Mouse (Mus musculus) heart, embryonic 12.5 days (tissue): ENCODE results near the gene Lyg2. TPM values are rescaled to one million over a fixed set of nuclear protein-coding genes. Genes with fewer than 3 reads are reported as not detected.

Experiments used
- ATAC-seq: fragments of 200-750 bp; cut with Nextera tagmentation; 2 replicates; pipeline ENCODE4 v1.8.0; 2017; ENCODE audit warnings: moderate TSS enrichment, moderate library complexity; ENCODE audit not compliant: insufficient number of reproducible peaks, low FRiP score
- H3K27ac ChIP-seq: fragments of 300-500 bp; sonication (generic); 2 replicates; pipeline ENCODE4 v1.5.1; 2016; ENCODE audit warnings: mild to moderate bottlenecking, moderate library complexity; ENCODE audit not compliant: poor library complexity, severe bottlenecking
- H3K27me3 ChIP-seq: fragments of 300-500 bp; sonication (generic); replicated peaks from 2 replicates; pipeline ENCODE4 v1.6.1; 2016; ENCODE audit warnings: mild to moderate bottlenecking, moderate library complexity
- H3K36me3 ChIP-seq: fragments of 300-500 bp; sonication (generic); 2 replicates; pipeline ENCODE4 v1.6.1; 2016; ENCODE audit warnings: mild to moderate bottlenecking, moderate library complexity
- H3K4me1 ChIP-seq: fragments of 300-500 bp; sonication (generic); replicated peaks from 2 replicates; pipeline ENCODE4 v1.6.1; 2016; ENCODE audit warnings: mild to moderate bottlenecking
- H3K4me2 ChIP-seq: fragments of 300-500 bp; sonication (generic); 2 replicates; pipeline ENCODE4 v1.6.1; 2016; ENCODE audit warnings: mild to moderate bottlenecking, moderate library complexity
- H3K4me3 ChIP-seq: fragments of 300-500 bp; sonication (generic); 2 replicates; pipeline ENCODE4 v1.5.1; 2016; ENCODE audit warnings: mild to moderate bottlenecking
- H3K9ac ChIP-seq: fragments of 300-500 bp; sonication (generic); 2 replicates; pipeline ENCODE4 v1.6.1; 2016; ENCODE audit warnings: mild to moderate bottlenecking, moderate library complexity
- H3K9me3 ChIP-seq: fragments of 300-500 bp; sonication (generic); replicated peaks from 2 replicates; pipeline ENCODE4 v1.6.1; 2016; ENCODE audit warnings: mild to moderate bottlenecking, moderate library complexity
- WGBS: fragments of 180-500 bp; shearing (Covaris S2); methylation state at CpG from one replicate; pipeline ENCODE4 v1.1.7; 2016; 5-methylcytosine and 5-hydroxymethylcytosine counted together
- polyA plus RNA-seq: library from polyadenylated mRNA; unstranded; fragments of >200 nt; fragmentation: Nextera tagmentation; extraction: Ambion mirVana; gene quantifications from 2 replicates; pipeline ENCODE4 v1.2.1, GENCODE M21; 2016

Gene Lyg2
- polyA plus RNA-seq, 1 experiment from 2014 or later = not detected

DNA sequence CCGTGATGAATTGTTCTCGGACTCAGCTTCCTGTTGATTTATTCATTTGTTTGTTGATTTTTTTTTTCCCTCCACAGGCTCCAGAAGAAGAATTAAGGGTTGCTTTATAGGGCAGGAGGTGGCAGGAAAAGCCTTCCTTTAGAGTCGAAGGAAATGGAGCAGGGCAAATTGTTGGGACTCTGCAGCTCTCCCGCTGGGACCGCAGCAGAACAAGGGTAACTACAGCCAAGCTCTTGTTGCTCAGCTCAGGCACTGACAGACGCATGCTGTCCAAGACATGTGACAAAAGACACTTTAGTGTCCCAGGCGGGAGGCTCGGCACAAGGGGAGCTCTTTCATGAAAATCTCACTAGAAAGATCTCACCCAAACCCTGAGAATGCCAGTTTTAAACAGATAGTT is 6.2 kb upstream of the Lyg2 start:
- ATAC-seq = no peak
- H3K9me3 ChIP-seq = no peaks in the 10 kb centered on the region
- no peak overlapping the region for H3K4me3 ChIP-seq
- H3K27ac ChIP-seq = no peak overlapping the region
- H3K36me3 ChIP-seq = no peaks in the 10 kb centered on the region
- H3K4me1 ChIP-seq = peaks cover 10% of the 10 kb centered on the region; the same call in 1 of the 2 replicates
- WGBS = 48% methylated on average over 8 of the region's 8 CpGs
- no peaks in the 10 kb centered on the region for H3K27me3 ChIP-seq
- no peak overlapping the region for H3K9ac ChIP-seq
- H3K4me2 ChIP-seq = no peak overlapping the region

DNA sequence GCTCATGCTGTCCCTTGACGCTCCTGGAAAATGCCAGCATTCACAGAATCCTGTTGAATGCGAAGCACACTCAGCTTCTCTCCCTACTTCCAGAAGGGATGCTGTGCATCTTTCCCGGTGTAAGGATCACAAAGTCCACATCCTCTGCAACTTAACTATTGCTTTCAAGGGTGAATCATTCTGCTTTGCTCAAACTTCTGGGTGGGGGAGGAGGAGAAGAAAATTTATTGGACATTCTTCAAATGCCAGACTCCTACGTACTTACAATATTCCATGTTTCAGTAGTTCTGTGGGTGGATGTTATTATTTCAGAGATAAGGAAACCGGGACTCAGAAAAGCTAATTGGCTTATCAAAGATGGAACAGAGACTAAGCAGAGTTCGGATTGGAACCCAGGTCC is 1.8 kb upstream of the Lyg2 start:
- Histone ChIP-seq H3K27ac (no peak overlapping the region), H3K9ac (no peak overlapping the region), H3K4me1 (peaks cover 10% of the 10 kb centered on the region; the same call in 1 of the 2 replicates), H3K9me3 (no peaks in the 10 kb centered on the region), H3K27me3 (peaks cover 9% of the 10 kb centered on the region; the same call in 1 of the 2 replicates), H3K4me3 (no peak overlapping the region), H3K4me2 (peak overlapping the region; percentile 23; the same call in 1 of the 2 replicates), H3K36me3 (no peaks in the 10 kb centered on the region)
- WGBS = 43% methylated on average over 6 of the region's 6 CpGs
- ATAC-seq = no peak

DNA sequence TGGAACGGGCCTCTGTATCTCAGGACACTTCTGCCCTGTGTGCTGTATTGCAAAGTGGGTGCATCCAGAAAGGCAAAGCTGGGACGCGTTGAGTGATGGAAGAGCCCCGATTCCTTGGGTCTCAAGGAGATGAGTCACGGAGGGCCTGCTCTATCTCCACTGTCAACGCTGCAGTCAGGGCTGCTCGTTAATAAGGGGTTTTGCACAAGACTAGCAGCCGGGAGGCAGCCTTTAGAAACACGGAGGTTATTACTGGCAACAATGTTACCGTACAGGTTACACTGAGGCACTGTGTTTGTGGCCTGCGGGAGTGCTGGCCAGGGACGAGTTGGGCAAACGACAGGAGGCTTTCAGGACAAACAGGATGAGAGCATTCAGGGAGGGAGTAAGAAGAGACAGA is 1.4 kb upstream of the Lyg2 start:
- H3K27me3 ChIP-seq = peaks cover 9% of the 10 kb centered on the region; the same call in 1 of the 2 replicates
- H3K9ac ChIP-seq = no peak overlapping the region
- ATAC-seq = no peak
- H3K4me3 ChIP-seq = no peak overlapping the region
- peak overlapping the region; percentile 23; the same call in 1 of the 2 replicates for H3K4me2 ChIP-seq
- H3K4me1 ChIP-seq = peaks cover 10% of the 10 kb centered on the region; the same call in 1 of the 2 replicates
- WGBS = 29% methylated on average over 13 of the region's 13 CpGs
- no peaks in the 10 kb centered on the region for H3K36me3 ChIP-seq
- no peak overlapping the region for H3K27ac ChIP-seq
- no peaks in the 10 kb centered on the region for H3K9me3 ChIP-seq

DNA sequence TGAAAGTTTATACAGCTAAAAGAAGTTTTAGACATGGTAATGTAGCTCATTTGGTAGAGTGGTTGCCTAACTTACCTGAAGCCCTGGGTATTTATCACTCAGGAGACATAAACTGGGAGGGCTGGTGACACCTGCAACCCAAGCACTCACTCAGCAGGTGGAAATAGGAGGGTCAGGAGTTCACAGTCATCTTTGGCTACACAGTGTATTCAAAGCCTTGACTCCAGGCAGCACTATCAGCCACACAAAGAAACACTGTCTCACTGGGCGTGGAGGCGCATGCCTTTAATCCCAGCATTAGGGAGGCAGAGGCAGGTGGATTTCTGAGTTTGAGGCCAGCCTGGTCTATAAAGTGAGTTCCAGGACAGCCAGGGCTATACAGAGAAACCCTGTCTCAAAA is 3.5 kb downstream of the Lyg2 start:
- Histone ChIP-seq H3K36me3 (no peaks in the 10 kb centered on the region), H3K4me1 (peaks cover 3% of the 10 kb centered on the region; the same call in 1 of the 2 replicates), H3K9ac (no peak overlapping the region), H3K4me2 (no peak overlapping the region), H3K4me3 (no peak overlapping the region), H3K27ac (no peak overlapping the region), H3K27me3 (peaks cover 9% of the 10 kb centered on the region; the same call in 1 of the 2 replicates), H3K9me3 (no peaks in the 10 kb centered on the region)
- ATAC-seq = no peak
- 69% methylated on average over 2 of the region's 2 CpGs for WGBS

DNA sequence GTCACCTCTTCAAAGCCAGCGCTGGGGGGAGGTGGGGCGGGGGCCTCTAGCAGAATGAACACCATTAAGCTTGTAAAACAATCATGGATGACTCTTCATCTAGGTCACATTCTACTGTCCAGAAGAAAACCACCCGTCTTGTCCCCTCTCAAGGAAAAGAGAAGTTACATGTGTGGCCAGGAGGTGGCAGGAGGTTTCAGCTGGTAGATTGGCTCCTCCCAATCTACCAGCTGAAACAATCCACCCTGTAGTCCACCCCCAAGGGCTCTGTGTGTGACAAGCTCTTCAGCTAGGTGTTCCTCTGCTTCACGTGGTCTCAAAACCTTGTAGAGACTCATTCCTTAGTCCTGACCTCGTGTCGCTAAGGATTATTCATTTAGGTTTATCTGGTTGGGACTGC is 13.1 kb downstream of the Lyg2 start:
- no peaks in the 10 kb centered on the region for H3K9me3 ChIP-seq
- 0 out of 2 replicates have a peak, but pooled peaks have one; percentile 42 for ATAC-seq
- no peak overlapping the region for H3K4me2 ChIP-seq
- H3K27ac ChIP-seq = no peak overlapping the region
- peaks cover 9% of the 10 kb centered on the region for H3K4me1 ChIP-seq
- 32% methylated on average over 6 of the region's 6 CpGs for WGBS
- H3K27me3 ChIP-seq = no peaks in the 10 kb centered on the region
- H3K9ac ChIP-seq = no peak overlapping the region
- H3K4me3 ChIP-seq = no peak overlapping the region
- peaks cover 18% of the 10 kb centered on the region for H3K36me3 ChIP-seq

DNA sequence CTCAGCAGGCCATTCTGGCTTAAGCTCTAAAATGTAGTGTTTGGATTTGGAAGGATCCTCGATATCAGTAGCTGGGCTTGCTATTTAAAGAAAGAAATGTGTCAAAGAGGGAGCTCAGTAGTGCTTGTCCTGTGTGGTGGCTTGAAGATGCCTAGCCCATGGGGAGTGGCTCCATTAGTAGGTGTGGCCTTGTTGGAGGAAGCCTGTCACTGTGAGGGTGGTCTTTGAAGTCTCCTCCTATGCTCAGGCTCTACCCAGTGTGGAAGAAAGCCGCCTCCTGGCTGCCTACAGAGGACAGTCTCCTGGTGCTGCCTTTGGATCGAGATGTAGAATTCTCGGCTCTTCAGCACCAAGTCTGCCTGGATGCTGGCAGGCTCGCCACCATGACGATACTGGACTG is 16.0 kb downstream of the Lyg2 start:
- H3K4me2 ChIP-seq = peak overlapping the region; percentile 11; the same call in 1 of the 2 replicates
- H3K9me3 ChIP-seq = no peaks in the 10 kb centered on the region
- 39% methylated on average over 6 of the region's 6 CpGs for WGBS
- no peak overlapping the region for H3K9ac ChIP-seq
- H3K27me3 ChIP-seq = no peaks in the 10 kb centered on the region
- no peak for ATAC-seq
- H3K4me3 ChIP-seq = no peak overlapping the region
- H3K4me1 ChIP-seq = peaks cover 9% of the 10 kb centered on the region
- H3K36me3 ChIP-seq = peaks cover 44% of the 10 kb centered on the region
- H3K27ac ChIP-seq = 0 out of 2 replicates have a peak overlapping the region, but pooled peaks have one; percentile 41

DNA sequence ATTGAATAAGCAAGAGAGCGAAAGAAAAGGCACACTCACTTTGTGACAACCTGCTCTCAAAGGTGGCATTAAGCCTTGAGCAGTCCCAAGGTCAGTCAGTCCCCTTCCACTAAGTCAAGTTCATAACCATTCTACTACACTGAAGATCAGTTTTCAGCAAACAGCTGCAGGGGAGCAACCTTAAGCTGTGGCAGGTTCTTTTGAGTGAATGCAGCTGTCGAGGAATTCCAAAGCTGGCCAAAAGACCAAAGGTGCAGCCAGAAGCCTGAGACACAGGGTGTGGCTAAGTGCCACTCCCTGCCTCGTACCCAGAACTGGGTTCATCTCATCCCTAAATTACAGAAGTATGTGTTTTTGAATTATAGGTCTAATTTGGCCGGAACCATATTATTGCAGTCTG is 16.5 kb downstream of the Lyg2 start:
- Histone ChIP-seq H3K4me3 (no peak overlapping the region), H3K36me3 (peaks cover 47% of the 10 kb centered on the region), H3K4me2 (no peak overlapping the region), H3K9me3 (no peaks in the 10 kb centered on the region), H3K4me1 (peaks cover 9% of the 10 kb centered on the region), H3K27me3 (no peaks in the 10 kb centered on the region), H3K27ac (0 out of 2 replicates have a peak overlapping the region, but pooled peaks have one; percentile 41), H3K9ac (no peak overlapping the region)
- 72% methylated on average over 4 of the region's 4 CpGs for WGBS
- ATAC-seq = no peak

DNA sequence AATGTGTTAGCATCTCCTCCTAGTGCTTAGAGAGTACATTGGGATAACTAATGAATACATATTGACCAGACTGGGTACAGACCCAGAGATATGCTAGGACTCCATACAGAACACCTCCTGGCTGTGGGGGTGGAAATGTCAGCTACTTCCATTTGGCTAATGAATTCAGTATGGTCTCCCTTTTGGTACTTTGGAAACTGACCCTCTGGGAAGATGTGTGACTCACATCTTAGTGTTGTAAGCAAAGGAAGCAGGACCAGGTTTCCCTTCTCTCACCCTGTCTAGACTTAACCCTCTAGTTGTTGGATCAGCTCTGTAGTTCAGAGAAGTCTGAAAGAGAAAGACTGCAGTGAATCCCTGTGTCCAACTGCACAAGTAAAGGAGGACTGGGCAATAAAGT is 21.7 kb downstream of the Lyg2 start:
- no peak for ATAC-seq

DNA sequence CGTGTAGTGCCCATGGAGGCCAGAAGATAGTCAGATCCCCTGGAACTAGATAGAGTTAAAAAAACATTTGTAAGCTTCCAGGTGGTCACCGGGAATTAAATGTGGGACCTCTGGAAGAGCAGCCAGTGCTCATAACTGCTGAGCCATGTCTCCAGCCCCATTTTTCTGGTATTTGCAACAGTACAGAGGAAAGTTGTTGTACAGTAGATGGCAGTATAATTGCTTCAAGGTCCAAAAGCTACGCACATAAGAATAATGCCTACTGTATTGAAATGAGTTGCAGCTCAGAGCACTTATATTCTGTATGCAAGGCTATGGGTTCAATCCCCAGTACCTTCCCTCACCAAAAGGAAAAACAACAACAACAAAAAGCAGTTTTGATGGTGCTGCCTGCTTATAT is 24.9 kb downstream of the Lyg2 start:
- H3K4me1 ChIP-seq = peaks cover 15% of the 10 kb centered on the region
- no peaks in the 10 kb centered on the region for H3K9me3 ChIP-seq
- H3K4me2 ChIP-seq = peak overlapping the region; percentile 85
- ATAC-seq = no peak
- no peak overlapping the region for H3K27ac ChIP-seq
- peaks cover 24% of the 10 kb centered on the region for H3K36me3 ChIP-seq
- H3K9ac ChIP-seq = no peak overlapping the region
- WGBS = 65% methylated on average over 3 of the region's 3 CpGs
- no peaks in the 10 kb centered on the region for H3K27me3 ChIP-seq
- H3K4me3 ChIP-seq = peak overlapping the region; percentile 86; the same call in 1 of the 2 replicates

More for the DNA sequence above, 21.7 kb downstream of the Lyg2 start:
- no peaks in the 10 kb centered on the region for H3K9me3 ChIP-seq
- no peak overlapping the region for H3K4me2 ChIP-seq
- H3K36me3 ChIP-seq = peaks cover 54% of the 10 kb centered on the region
- no peak overlapping the region for H3K27ac ChIP-seq
- H3K4me1 ChIP-seq = peaks cover 8% of the 10 kb centered on the region
- no peak overlapping the region for H3K4me3 ChIP-seq
- H3K27me3 ChIP-seq = no peaks in the 10 kb centered on the region
- no peak overlapping the region for H3K9ac ChIP-seq

DNA sequence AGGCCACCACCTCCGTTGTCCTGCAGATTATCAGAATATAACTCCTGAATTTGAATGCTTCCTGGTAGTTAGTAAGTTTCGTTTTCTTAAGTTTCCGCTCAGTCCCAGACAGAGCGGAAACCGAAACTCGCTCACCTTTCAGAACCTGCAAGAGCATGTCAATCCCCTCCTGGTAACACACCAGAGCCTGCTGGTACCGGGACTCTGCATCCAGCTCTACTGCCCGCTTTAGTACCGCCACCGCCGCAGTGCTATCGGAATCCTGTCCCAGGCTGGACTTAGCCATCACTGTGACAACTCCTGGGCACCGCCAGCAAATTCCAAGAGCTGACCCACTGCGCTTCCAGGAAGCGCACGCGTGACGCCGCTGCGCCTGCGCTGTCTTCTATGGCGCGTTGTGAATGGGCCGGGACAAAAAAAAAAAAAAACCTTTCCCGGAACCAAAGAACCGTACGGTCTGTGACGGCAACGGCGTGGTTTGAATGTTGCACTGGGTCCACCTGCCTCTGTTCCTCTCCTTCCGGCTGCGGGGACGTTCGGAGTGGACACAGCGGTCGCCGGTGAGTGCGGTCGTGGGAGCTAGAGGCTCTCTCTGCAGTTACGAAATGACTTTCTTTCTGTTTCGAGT is 26.2 kb downstream of the Lyg2 start, which contains the start of the genes Mitd1 and Mrpl30:
TSS of gene Mitd1 (minus strand) at position 387 of the 628 bp plus-strand sequence.
TSS of gene Mrpl30 (plus strand) at position 453 of the 628 bp plus-strand sequence.
- no peaks in the 10 kb centered on the region for H3K27me3 ChIP-seq

DNA sequence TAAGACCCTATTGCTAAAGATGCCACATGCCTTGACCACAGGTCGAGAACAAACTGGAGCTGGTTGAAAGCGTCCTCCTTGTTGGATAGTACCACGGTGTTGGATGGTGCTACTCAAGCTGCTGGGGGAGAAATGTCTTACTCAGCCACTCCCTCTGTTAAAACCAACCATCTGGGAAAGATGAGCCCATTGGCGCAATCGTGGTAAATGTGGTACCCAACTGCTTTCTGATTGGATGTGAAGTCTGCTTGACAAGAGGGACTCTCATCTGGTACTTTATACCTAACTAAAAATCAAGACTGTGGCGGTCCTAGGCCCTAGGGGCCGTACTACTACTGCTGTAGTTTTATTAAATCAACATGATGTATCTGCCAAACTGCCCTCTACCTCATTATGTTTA is 27.1 kb downstream of the Lyg2 start:
- Histone ChIP-seq H3K4me3 (peak overlapping the region; percentile 86), H3K9ac (peak overlapping the region; percentile 78), H3K9me3 (no peaks in the 10 kb centered on the region), H3K36me3 (peaks cover 13% of the 10 kb centered on the region), H3K27ac (no peak overlapping the region), H3K4me1 (peaks cover 15% of the 10 kb centered on the region), H3K4me2 (peak overlapping the region; percentile 85), H3K27me3 (no peaks in the 10 kb centered on the region)
- WGBS = 81% methylated on average over 7 of the region's 7 CpGs
- no peak for ATAC-seq

More for the DNA sequence above, 26.2 kb downstream of the Lyg2 start, which contains the start of the genes Mitd1 and Mrpl30:
- ATAC-seq = peak; percentile 85
- no peaks in the 10 kb centered on the region for H3K9me3 ChIP-seq
- peak within 1 kb of the TSS; percentile 86 for H3K4me3 ChIP-seq
- H3K27ac ChIP-seq = peak within 1 kb of the TSS; percentile 77
- H3K4me2 ChIP-seq = peak within 1 kb of the TSS; percentile 85
- peaks cover 13% of the 10 kb centered on the region for H3K36me3 ChIP-seq
- H3K9ac ChIP-seq = peak within 1 kb of the TSS; percentile 78
- peaks cover 15% of the 10 kb centered on the region for H3K4me1 ChIP-seq
- WGBS = under 1% methylated on average over 41 of the region's 41 CpGs
